Mouse (Mus musculus) sigmoid colon, adult 10 weeks (tissue): ENCODE results near the gene Gm5617. TPM values are rescaled to one million over a fixed set of nuclear protein-coding genes. Genes with fewer than 3 reads are reported as not detected.

Experiments used
- polyA plus RNA-seq: library from polyadenylated mRNA; stranded (reverse); fragments of 350-450 nt; fragmentation: Illumina TruSeq; extraction: RNeasy Lipid Tissue Mini Kit (QIAGEN cat#74804); gene quantifications from one replicate; pipeline ENCODE4 v1.2.3, GENCODE M21; 2014; ENCODE audit warnings: low read depth, low replicate concordance

Gm5617 gene
- not detected for polyA plus RNA-seq

GRCm38 (mm10) chr9:48494817-48495547 lies at the start of gene Gm5617, which contains the start of gene Rbm7:
Gm5617 (plus strand) TSS chr9:48495442.
Rbm7 (minus strand) TSS chr9:48495299.

GRCm38 (mm10) chr9:48480411-48481213 lies 14.6 kb upstream of the Gm5617 start, which contains the start of gene Rexo2:
Rexo2 (minus strand) TSS chr9:48480623.

Other genes starting within 250 kb of the Gm5617 start
- 364 TPM for gene Nxpe2, start 142.0 kb upstream of the Gm5617 start, polyA plus RNA-seq
- 110 TPM for gene Rexo2, start 14.8 kb upstream of the Gm5617 start, polyA plus RNA-seq
- 141 TPM for gene Rbm7, start 143 bp upstream of the Gm5617 start, polyA plus RNA-seq
- gene Nnmt, start 109.7 kb downstream of the Gm5617 start, polyA plus RNA-seq, result 4.8 TPM